Mouse (Mus musculus) layer of hippocampus, postnatal 25 days (tissue): ENCODE results near the gene Nhsl1. TPM values are rescaled to one million over a fixed set of nuclear protein-coding genes. Genes with fewer than 3 reads are reported as not detected.
A peak's percentile ranks its signal among the peaks of the same experiment; 100 is the strongest.
"Not testable (repeated sequence)": the region's sequence is repeated elsewhere in the genome, so short reads cannot be mapped to it uniquely, and the experiment has no call there.

Experiments used
- DNase-seq, 2 experiments: peaks; one replicate each; pipeline ENCODE4 v3.0.0; 2022; ENCODE audit warnings: mixed read lengths in 2 of 2, low spot score in 1 of 2; ENCODE audit errors: extremely low spot score in 1 of 2
- total RNA-seq, 2 experiments: library from RNA; stranded (reverse); gene quantifications; 2 replicates each; pipeline ENCODE4 v1.2.3; 2021

Gene Nhsl1
- total RNA-seq, 2 experiments from 2014 or later = 48.9 to 49.6 TPM

DNA sequence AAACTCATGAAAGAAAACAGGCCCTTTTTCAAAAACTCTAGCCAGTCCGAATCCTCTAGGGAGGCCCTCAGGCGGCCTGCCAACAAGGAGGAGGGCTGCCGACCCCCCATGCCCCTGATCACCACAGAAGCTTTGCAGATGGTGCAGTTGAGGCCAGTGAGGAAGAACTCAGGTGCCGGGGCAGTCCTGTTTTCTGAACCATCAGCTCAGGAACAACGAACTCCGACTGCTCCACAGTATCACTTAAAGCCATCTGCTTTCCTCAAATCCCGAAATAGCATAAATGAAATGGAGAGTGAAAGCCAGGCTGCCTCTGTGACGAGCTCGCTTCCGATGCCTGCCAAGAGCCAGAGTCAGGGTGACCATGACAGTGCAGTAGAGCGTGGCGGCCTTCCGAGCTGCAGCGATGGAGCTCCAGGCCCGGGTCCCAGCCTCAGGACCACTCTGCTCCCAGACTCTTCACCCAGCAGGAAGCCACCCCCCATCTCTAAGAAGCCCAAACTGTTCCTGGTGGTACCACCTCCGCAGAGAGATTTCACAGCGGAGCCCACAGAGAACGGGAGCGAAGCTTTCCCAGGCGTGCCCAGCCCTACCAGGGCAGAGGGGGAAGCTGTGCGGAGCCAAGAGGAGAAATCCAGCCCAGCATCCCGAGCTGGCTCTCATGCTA is 207.5 kb downstream of the Nhsl1 start:
- peak; percentile 34 to 60 for DNase-seq

DNA sequence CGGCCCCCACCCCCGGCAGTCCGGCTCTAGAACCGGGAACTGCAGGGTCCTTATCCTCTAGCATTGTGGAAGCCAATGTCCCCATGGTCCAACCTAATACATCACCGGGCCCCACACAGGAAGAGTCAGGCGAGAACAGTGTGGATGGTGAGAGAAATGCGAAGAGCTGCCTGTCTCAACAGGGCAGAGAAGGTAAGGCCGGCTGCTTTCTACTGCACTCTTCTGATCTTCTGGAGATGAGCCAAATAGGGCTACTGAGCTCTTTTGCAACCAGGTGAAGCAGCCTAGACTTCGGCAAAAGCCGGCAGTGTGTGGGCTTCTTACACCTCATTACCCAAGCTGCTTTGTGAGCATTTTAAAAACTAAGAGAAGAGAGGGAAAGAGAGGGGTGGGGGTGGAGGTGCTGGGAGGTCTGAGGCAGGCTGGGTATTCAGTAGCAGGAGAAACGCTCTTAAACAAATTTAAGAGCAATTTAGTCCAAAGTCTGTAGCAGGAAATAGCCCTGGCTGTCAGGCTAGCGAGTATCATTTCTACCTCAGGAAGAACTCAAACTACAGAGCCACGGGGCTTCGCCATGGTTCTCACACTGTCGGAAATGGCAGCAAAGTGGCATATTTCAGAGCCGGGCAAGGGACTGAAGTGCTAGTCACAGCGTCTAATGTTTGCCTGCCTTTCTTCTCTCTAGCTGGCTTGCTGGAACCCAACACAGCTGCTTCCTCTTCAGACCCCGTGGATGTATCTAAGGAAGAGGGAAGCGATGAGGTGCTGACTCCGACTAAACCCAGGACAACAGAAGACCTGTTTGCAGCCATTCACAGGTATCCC is 208.3 kb downstream of the Nhsl1 start:
- DNase-seq = no peak

DNA sequence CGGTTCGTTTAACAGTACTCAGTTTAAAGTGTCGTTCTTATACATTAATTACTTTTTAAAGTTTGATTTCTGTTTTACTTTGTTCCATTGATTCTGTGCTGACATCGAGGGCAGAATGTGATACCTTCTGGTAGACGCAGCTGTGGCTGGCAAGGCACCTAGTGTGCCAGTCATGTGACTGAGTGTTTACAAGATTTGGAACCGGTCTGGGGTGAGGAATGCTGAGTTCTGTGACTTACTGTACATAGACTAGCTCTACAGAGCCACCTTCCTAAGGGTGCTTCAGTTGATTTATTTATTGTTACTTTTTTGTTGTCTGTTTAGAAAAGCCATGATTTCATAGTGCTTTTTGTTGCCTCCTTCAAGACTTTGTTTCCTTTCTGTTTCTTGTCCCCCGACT is 209.0 kb downstream of the Nhsl1 start:
- DNase-seq = no peak

DNA sequence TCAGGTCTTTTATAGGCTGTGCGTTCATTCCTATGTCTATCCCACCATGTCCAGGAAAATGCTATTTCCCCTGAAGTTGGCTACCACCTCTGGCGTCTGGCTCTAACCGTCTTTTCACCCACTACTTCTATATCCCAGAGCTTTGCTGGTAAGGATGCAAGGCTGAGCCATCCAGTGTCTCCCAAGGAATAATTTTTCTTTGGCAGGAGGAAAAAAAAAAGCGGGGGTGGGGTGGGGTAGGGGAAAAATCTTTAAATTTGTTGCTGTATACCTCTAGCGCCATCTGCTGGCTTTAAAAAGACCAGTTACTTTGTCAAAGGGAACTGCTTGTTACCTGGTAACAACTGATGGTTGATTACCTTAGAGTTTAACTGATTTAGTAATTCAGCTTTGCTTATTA is 209.7 kb downstream of the Nhsl1 start:
- no peak for DNase-seq

DNA sequence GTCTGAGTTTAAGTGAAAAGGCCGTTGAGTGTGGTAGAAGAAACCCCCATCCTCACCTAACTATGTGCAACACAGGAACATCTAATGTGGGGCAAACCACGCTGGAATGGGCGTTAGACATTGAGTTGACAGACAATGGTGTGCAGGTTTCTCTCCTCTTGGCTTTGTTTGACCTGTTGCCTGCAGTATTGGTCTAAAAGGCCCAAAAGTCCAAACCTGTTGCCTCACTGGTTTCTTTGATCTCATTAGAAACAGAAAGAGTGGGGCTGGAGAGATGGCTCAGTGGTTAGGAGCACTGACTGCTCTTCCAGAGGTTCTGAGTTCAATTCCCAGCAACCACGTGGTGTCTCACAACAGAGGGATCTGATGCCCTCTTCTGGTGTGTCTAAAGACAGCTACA is 210.4 kb downstream of the Nhsl1 start:
- no peak for DNase-seq

DNA sequence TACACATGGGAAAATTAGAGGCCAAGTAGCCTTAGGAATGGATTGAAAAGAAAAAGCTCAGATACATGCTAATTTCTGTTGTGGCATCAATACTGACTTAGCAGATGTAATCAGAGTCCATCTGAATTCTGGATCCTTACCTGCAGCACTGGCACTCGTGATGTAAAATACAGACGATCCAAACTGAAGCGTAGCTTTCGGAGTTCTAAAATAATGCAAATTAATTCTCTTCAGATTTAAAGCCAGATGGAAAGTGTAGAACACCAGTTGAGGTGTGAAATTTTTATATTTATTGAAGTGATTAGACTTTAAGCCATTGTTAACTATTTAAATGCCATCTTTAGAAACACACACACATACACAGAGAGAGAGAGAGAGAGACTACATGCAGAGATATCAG is 211.4 kb downstream of the Nhsl1 start:
- DNase-seq = no peak

DNA sequence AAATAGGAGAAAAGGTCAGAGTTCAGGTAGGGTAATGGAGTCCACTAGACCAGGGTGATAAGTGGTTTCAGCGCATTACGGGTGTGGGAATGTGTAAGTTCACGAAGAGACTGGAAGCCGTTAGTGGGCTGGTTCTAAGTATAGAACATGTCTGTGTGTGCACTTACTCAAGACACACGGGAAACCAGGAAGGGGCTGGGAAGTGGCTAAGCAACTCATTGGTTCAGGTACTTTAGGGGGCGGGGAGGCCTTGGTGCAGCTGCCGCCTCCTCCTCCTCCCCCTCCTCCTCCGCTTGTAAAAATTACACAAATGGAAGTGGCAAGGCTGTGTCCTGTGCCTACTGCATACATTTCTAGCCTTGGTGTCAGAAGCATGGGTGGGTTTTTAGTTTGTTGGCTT is 213.5 kb downstream of the Nhsl1 start:
- no peak for DNase-seq

DNA sequence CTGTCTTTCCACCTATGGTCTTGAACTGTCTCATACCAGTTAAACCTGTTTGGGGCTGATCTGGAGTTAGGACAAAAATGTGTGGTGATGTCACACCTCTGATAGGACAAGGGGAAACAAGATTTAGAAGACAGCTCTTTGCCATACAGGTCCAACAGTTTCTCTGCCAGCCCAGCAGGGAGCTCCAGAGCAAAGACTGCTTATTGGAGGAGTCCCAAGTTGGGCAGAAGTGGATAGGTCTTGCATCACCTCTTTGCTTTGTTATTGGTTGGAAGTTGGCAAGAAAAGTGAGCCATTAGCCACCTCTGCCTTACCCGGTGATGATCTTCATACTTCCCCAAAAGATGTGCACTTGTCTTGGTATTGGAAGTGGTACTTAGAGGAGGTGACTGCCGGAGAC is 218.1 kb downstream of the Nhsl1 start:
- no peak for DNase-seq

DNA sequence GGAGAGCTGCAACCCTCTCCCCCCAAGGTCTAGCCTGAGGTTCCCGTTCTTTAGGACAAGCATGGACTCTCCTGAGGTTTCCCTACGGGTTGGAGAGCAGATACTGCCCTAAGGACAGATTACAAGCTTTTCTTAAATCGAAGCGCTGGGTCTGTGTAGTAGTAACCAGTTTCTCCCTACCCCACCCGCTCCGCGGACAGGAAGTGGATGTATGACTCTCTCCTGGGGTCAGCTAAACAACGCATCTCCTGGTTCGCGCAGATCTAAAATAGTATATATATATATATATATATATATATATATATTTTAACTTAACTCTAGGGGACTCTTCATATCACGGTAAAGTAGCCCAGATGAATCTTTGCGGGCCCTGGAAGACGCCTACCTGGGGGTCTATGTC is 226.5 kb downstream of the Nhsl1 start:
- DNase-seq = no peak

DNA sequence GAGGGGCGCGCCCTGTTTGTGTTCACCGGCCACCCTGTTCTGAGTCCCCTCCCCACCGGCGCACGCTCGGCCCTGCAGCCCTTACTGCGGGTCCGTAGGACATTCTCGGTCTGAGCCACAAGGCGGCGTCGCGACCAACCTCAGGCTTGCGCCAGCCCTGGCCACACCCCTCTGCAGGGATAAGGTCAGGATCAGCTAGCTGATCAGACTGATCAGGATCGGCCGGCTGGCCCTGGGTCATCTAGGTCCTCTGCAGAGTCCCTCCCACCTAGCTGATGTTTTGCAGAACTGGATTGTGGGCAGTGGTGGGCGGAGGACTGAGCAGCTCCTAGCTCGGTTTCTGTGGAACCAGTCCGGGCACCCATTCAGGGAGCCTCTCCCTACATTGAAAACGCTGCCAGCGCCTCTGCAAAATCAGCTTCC is 227.0 kb downstream of the Nhsl1 start, which contains the start of gene Hebp2:
TSS of gene Hebp2 (minus strand) at position 264 of the 423 bp plus-strand sequence.
- DNase-seq = peak in 1 of 2 experiments; percentile 67

DNA sequence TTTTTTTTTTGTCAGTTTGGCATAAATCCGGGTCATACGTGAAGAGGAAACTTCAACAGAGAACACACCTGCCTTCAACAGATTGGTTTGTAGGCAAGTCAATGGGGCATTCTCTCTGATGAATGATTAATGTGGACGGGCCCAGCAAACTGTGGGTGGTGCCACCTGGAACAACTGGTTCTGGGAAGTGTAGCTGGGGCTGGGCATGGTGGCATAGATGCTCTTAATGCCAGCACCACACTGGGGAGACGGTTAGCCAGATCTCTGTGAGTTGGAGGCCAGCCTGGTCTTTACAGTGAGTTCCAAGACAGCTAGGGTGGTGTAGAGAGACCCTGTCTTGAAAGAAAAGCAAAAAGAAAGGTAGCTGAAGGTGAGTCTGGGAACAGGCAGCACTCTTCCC is 228.6 kb downstream of the Nhsl1 start:
- no peak for DNase-seq

DNA sequence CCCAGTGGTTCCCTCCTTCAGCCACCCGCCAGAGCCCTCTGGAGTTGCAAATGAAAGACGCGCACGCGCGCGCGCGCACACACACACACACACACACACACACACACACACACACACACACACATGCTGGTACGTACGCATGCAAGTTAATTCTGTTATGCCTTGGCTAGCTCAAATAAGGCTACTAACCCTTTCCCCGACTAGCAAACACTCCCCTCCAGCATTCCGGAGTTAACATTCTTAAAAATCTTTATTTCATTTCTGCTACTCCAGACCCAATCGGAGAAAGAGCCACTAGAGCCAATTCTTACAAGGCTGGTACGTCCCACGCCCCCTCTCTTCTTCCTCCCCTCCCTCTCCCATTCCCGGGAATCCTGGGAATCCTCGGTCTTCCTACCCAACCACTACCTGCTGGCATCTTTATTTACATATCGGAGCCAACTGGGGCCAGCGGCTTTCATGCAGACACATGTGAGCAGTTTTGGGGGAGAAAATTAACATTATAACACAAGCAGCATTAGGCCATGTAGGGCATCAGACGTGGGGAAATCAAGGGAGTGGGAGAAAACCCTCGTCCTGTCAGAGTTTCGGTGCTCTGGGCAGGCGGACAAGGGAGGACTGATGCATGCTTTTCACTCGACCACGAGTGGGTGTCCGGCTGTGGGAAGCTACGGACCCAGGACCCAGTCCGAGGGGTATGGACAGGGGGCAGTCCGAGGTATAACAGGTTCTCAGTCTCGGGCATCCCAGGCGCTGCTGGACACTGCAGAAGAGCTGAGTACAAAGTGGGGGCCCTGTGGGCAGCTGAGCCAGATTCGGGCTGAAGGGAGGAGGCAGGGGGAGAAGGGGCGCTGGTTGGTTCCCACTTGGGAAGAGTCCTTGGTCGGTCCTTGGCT is 230.8 kb downstream of the Nhsl1 start:
- DNase-seq = no peak

DNA sequence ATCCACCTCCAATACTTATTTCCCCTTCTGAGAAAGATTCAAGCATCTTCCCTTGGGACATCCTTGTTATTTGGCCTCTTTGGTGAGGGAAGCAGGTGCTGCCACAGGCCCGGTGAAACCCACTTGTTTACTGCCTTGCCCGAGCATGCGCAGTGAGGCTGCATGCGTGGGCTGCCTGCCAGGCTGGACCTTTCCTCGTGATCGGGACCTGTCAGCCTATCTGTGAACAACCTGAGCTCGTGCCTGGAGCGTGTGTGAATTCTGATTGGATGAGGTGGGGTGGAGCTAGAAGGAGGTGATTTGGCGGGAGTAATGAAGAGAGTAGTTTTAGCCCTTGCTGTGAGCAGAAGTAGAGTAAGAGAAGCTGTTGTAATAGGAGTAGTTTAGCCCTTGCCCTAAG is 240.3 kb downstream of the Nhsl1 start:
- not testable (repeated sequence) for DNase-seq

DNA sequence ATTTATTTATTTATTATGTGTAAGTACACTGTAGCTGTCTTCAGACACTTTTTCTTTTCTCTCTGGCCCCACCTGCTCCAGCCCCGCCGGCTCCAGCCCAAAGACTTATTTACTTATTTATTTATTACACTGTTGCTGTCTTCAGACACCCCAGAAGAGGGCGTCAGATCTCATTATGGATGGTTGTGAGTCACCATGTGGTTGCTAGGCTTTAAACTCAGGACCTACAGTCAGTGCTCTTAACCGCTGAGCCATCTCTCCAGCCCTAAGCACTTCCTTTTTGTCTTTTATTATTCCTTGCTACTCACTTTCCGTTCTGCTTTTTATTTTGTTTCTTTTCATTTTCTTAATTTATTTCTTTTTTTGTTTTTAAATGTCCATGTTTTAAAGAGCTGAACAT is 242.7 kb downstream of the Nhsl1 start:
- DNase-seq = no peak

DNA sequence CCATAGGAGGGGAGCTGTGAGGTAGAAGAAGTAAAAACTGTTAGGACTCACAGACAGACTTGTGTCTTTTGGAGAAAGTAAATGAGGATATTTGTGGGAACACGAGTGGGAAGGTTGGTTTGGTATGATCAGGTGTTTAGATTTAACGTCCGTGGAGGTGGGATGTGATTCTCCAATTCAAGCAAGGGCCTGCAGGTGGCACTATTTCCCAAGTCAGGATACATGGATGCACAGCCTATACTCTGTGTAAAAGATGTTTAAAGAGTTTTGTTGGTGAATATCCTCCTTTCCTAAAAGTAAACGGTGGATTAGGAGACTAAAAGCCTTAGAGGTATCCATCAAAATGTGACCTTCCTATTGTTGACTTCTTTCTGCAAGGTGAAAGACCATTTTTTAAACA is 244.2 kb downstream of the Nhsl1 start:
- peak; percentile 28 to 83 for DNase-seq

DNA sequence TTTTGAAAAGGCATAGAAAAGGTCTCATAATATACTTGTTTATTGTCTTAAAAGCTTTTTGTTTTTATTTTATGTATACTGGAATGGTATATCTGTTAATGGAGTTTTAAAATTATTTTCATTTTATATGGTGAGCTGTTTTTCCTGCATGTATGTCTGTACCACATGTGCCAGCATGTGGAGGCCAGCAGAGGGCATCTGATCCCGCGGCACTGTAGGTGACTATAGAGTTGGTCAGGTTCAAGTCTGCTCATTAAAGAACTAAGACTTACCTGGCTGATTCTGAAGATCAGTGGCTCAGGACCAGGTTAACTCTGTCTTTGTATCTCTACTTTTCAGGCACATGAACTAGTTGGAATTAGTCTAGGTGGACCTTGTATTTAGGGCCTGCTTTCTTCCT is 253.8 kb downstream of the Nhsl1 start:
- no peak for DNase-seq

Other genes with a start within 250 kb of the Nhsl1 start
- under 1 TPM; 0.25 to 0.28 TPM for gene Ect2l, start 108.1 kb upstream of the Nhsl1 start, total RNA-seq
- 10 to 100 TPM; 30.3 to 34.5 TPM for gene Ccdc28a, start 84.0 kb upstream of the Nhsl1 start, total RNA-seq
- 1 to 10 TPM; 1.9 to 3.3 TPM for gene Hebp2, start 227.1 kb downstream of the Nhsl1 start, total RNA-seq